Mouse (Mus musculus) right cerebral cortex, postnatal 25 days (tissue): Measurements from ENCODE around the gene Zic2.
"Not testable (repeated sequence)": the region's sequence is repeated elsewhere in the genome, so short reads cannot be mapped to it uniquely, and the experiment has no call there.

Experiments
- DNase-seq: peaks from one replicate; pipeline ENCODE4 v3.0.0; 2022

Gene Zic2

DNA sequence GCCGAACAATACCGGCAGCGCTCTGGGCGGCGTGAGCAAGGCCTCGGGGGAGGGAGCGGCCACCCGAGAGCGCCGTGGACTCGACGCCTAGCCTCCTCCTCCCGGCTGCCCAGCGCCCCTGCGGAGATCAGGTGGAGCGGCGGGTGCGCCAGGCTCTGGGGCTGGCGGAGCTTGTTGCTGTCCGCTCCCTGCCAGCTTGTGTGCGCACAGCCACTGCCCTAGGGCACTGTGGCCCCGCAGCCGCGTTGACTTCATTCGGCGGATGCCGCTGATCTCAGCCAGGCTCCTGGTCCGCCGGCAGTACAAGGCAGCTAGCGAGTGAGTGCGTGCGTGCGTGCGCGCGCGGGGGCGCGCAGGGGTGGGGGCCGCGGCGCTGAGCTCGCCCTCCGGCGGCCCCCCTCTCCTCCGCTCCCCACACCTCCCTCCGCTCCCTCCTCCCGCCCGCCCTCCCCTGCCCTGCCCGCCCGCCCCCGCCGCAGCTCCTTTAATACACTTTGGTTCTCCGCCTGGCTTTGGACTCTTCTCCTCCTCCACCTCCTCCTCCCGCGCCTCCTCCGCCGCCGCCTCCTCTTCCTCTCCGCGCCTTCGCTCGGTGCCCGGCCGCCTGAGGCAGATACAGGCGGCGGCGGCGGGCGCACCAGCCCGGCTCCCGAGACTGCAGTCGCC is at the start of gene Zic2:
Gene Zic2, plus strand, starts transcription at position 545 of the 666 bp plus-strand sequence.
- DNase-seq: peak; percentile 60

DNA sequence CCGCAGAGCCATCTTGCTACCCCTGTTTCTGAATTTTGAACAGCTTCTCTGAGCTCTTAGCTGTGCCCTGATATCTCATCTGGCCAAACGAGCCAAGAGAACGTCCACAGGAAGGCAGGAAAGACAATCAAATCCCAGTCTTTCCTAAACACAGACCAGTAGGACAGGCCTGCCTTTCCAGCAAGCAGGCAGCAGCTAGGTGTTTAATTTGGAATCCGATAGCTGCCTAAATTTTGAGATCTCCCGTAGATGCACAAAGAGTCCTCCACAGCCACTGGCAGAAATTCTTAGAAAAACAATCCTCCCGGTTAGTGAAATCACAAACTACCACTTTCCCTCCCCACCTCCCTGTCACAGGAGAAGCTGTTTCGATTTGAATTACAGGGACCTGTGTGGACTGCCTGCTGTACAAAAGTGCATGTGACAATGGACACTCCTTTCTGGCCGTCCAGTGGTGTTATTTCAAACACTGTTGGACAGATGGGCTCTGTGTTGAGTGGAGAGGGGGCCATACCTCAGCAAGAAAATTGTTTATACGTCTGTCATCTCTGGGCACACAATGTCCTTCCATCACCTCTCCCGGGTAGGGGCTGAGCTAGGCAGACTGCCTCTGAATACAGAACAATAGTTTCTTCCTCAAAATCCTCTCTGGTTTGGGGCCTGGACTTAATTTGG is 48.6 kb upstream of the Zic2 start:
- no peak for DNase-seq

DNA sequence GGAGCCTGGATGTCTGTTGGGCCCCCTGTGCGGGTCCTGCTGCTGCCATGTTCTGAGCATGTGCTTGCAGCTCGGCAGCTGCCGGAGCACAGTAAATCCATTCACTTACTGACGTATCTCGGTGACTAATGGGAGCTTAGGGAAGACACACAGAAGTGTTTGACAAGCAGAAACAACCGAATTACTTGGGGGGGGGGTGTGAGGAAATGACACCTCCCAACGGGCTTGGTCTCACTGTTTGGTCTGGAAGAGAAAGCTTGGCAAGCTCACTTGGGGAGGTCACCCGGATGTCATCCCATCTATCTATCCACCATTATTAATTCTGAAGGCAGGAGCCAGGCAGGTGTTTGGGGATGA is 48.1 kb upstream of the Zic2 start:
- no peak for DNase-seq

DNA sequence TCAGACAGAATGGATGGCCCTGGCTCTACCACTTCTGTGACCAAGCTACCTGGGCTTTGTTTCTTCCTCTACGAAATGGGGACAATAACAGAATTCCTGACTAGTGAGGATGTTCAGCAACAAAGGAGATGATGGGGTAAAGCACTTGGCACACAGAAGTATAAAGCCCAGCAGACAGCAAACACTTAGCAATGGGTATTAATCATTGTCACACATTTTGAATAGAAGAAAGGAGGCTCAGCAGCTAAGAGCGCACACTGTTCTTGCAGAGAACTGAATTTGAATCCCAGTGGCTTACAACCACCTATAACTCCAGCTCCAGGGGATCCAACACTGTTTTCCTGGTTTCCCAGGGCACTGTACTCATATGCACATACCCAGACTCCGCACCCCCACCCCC is 47.6 kb upstream of the Zic2 start:
- DNase-seq: no peak

DNA sequence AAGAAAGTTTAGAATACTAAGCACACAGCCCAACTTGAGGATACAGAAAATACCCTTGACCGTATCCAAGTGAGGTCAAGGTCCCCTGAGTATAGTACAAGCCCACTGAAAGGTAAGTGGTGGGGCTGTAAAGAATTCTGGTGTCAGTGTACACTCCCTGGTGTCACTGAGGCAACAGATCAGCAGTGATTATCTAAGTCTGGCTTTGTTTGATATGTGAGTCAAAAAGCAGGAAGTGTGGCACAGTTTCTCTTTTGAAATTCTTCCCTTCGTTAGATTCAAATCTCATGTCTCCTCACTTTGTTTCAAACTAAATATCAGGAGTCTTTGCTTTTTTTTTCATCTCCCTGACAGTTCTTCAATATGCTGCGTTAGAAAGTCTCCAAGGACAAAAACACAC is 42.7 kb upstream of the Zic2 start:
- no peak for DNase-seq

DNA sequence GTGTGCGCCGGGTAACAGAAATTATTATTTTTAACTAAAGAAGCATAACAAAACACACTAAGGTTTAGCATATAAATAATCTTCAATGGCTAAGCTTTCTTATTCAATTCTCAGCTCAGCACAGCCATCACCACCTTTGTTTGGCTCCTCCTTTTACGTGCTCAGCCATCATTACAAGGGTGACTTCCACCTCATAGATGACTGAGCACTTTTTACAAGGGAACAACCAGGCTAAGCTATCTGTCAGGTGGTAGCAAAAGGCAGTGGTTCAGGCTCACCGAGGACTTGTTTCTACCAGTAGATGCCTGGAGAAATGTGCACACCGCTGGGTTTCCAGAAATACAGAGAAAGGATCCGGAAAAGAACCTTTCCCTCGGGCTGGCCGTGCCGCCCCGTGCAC is 41.2 kb upstream of the Zic2 start:
- DNase-seq: no peak

DNA sequence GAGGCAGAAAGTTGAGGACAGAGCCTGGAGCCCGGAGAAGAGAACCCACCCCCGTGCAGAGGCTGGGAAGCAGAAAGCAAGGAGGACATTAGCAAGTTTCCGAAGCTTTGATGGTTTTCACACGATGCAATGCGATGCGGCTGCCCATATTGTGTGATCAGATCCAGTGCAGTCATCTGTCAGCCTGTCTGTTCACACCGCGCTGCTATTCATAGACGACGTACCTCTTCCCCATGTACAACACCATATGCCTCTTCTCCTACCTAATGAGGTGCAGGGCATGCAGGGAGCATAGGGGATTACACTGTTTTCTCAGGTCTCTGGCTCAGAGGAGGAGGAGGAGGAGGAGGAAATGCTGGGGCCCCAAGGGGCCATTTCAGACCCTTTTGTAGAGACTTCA is 38.4 kb upstream of the Zic2 start:
- DNase-seq: no peak

DNA sequence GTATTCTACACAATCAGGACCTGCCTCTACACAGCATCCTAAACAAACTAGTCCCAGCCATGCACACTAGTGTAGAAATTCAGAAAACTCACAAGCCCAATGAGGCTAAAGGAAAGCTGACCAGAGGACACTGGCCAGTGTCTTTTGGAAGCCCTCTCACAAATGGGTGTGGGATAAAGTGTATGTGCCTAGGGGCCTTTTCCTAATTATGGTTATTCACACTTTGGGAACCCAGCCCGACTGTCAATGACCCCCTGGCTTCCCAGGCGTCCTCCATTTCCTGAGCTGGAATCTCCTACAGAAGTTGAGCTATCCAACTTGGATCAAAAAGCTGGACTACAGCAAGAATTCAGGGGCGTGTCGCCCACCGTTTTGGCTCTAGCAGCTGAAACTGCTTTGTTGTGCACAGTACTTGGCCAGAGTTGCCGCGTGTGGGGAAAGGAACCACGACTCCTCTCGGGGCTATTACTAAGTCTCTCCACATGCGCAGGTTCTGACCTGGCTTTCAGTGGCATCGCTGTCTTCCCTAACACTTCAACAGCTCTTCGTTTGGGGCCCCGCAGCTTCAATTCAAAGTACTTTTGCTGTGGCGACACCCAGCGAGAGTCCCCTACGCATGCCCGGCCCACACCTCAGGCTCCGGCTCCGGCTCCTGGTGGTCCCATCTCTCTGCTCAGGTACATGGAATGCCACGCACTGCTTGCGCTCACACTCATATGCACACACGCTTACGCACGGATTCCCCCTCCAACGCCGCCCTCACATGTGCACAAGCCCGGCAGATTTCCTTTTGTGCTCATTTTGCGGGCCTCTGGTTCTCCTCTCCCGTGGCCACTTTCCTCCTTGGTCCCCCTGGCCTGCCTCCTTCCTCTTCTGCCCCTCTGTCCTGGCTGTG is 25.4 kb upstream of the Zic2 start:
- DNase-seq: peak; percentile 20

DNA sequence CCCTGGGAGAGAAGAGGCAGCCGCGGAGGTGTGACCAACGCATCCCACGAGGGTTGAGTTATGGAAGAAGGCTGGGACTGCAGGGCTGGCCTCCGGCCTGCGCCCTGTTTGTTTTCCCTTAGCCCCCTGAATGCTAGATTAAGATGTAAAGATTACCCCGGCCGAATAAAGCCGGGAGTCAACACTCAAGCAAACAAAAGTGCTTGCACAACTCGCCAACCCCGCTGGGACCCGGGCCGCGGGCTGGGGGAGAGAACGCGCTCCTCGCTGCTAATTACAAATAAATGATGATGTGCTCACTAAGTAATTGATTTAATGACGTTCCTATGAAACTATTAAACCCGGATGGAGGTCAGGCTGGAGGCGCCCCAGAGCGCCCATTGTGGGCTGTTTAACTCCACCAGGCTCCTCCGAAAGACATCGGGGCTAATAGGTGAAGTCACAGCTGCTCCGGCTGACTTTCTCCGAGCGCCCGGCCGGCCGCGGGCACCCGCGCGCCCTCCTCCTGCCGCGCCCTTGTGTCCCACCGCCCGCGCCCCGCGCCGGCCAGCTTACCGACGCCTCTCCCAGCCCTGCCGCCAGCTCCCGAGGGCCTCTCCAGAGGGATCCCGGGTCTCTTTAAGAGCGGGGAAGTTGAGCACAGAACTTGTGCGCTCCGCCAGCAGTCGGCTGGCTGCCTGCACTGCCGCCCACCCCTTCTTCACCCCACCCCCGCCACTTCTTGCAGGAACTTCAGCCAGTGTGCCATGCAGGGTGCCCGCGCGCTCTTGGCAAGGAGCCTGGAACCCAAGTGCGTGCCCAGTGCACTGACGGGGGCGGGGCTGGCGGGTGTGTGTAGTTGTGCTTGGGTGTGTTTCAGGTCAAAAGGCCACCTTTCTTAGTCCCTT is 24.5 kb upstream of the Zic2 start, which contains the start of gene Gm5089:
Gene Gm5089, minus strand, starts transcription at position 620 of the 887 bp plus-strand sequence.
- peak; percentile 29 for DNase-seq

DNA sequence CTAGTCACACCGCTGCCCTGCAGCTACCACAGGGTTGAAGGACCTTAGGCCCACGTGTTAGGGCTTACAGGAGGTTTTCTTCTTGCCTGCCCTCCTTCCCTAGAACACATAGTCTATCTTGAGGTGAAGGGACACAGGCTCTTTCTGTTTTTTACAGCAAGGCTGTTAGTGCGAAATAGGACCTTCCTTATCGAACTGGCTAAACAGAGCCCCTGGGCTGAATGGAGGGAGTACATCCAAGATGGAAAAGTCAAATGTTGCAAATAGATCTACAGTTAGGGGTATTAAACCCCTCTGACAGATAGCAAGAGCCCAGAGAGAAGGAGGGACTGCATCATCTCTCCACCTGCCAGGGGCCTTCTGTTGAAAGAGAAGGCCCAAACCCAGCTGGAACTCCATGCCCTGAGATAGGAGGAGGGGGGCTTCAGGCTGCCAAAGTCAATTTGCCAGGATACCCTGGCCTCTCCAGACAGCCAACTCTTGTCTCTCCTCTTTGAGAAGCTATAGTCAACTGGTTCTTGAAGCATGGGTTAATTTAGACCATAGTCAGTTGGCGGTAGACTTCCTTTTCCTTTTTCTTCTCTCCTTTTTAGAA is 23.6 kb upstream of the Zic2 start:
- no peak for DNase-seq

DNA sequence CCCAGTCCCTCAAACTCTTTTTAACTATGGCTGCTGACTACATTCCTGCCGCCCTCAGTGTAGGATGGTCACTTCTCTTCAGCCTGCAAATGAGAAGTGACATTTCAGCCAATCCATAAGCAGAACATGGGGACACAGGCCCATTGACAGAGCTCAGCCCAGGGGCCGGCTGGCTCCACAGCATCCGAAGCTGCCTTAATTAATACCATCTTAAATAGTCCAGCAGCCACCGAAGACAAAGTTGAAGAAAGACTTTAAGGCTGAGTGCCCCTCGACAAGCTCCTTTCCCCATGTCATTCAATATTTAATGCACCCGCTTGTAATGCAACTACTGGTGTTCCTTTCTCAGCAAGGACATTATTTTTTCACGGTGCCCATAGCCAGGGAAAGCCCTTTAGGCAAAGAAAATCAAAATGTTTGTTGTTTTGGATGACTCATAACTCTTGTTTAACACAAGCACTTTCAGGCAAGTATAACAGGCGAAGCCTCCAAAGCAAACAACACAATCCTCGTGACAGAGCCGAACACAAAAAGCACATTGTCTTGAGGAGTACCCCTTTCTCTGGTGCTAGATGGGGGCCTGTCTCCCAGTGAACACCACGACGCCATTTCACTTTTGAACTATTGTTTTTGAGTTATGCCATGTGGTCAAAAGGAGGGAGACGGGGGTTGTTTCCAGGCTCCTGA is 22.4 kb upstream of the Zic2 start:
- DNase-seq: no peak

DNA sequence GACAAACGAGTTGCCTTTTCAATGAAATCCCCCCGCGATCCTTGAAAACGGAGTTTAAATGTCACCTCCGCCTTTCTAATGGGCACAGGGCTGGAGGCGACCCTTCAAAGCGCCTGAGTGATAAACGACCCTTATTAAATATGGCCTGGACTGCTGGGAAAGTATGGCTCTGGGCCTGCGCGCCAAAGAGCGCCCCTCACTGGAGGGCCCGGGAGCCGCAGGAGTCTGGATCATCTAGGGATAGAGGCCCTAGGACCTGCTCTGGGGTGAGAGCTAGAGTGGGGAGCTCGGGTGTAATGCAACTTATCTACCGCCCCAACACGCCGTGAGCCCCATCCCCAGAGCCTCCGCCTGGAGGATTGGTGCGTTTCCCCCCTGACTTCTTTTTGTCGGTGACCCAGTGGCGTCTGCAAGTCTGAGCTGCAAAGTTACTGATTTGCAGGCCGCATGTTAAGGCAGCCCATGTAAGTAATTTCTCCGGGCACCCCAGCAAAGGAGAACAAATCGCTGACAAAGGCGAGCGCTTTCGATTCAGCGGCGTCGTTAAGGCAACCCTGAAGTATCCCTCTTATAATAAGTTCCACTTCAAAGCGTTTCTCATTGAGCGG is 21.7 kb upstream of the Zic2 start:
- peak; percentile 40 for DNase-seq

DNA sequence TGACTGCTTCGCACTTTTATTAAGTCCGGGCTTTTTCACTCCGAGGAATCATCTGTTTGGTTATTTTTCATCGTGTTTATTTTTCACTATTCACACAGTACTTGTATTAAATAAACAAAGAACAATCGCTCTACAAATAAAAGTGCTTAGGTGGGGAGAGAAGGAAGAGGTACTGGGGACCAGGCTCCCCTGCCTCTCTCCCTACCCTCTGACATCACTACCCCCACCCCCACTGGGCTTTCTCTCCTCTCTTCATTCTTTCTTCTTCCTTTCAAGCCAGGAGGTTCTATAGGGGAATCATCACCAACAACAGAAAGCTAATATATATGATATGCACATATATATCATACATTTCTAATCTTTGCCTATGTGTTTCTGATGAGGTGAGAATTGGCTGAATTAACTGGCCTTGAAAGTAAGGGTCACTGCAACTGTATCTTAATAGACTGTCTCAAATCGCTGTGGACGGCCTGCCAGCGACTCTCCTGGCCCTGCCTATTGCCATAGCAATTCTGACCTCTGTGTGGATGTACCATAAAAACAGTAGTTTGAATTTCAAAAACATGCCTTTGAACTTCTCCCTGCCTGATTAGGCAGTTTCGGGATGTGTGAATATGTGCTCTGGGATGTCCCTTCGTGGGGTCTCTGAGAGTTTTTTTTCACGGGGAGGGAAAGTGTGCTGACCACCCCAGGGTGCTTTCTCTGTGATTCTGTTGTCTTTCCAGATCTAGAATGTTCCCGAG is 21.1 kb upstream of the Zic2 start:
- no peak for DNase-seq

DNA sequence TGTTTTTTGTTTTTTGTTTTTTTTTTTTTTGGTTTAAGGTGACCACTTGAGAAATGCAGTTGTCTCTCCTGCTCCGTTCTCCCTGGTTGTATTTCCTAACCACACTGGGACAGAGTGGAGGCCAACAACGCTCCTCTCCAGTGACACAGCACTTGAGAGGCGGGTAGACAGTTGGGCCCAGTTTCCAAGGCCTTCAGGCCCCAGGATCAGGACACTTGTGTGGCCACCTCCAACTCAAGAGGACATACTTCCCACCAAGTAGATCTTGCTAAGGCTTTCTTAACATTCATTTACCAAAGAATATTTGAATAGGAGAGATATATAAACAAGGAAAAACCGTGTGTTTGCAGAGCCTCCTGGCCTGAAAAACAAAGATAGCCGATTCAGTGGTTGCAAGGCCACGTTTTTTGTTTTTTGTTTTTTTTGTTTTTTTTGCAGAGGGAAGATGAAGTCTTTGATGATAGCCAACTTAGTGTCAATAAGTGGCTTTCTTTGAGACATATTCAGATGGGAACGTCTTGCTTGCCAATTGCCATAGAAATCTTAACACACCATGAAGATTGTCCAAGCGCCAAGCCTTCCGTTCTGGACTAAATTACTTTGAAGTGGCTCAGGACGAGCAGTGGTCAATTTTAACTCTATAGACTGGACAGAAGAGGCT is 20.2 kb upstream of the Zic2 start:
- no peak for DNase-seq

DNA sequence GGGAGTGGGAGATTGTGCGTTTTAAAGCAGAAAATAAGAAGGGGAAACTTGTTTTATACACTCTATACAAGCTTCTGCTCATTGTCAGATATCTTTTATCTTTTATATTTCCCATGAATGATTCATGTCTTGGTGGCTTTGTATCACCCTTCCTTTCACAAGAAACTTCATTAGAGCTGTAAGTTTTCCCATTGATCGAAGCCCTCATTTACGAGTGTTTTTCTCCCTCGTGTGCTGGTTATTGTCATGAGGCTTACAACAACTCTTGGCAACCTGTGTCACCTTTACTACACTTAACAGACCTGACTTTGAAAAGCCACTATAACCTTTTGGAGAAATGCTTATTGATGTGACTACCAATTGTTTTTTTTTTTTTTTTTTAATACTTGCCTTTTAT is 19.7 kb upstream of the Zic2 start:
- no peak for DNase-seq

DNA sequence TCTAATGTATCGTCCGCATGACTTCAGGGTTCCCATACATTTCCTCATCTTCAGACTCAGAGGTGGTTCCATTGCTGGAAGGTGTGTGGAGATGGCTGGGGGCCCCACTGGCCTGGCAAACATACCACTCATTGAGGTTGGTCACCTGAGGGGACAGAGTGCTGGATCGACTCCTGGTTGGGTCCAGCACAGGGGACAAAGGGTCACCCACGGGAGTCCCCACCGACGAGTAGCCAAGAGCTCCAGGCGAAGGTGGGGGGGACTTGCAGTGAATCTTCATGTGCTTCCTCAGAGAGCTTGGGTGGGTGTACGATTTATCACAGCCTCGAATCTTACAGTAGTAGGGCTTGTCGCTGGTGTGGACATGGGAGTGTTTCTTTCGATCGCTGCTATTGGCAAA is 15.9 kb upstream of the Zic2 start:
- DNase-seq: not testable (repeated sequence)

DNA sequence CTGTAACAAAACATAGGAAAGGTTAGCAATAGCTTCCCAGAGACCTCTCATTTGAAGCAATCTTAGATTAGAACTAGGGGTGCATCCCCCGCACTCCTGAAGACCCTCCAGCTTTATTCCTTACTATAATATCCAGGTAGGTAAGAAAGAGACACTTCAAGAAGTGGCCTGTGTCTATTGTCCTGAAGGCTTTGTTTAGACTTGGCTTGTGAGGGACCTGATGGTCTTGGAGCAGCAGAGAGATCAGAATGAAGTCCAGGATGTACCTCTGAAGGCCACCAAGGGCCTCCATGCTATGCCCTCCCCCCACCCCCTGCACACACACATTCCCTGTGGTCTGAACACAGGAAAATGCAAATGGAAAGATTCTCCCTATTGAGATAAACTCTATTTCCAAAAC is 15.5 kb upstream of the Zic2 start:
- no peak for DNase-seq

DNA sequence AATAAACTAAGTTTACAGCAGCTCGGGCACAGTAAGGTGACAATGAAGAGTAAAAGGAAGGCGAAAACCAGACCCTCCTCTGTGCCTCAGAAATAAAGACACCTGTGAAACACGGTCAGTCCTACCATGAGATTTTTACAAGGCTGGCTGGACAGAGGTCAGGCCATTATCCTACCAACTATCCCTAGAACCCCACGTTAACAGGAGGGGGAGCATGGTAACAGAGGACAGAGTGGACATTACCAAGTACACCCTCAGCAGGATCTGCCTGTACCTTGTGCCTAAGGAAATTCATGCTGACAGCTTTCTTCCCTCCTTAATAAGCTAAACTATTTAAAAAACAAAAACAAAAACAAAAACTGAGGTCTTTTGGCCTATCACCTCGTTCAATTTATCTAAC is 15.0 kb upstream of the Zic2 start:
- DNase-seq: no peak

DNA sequence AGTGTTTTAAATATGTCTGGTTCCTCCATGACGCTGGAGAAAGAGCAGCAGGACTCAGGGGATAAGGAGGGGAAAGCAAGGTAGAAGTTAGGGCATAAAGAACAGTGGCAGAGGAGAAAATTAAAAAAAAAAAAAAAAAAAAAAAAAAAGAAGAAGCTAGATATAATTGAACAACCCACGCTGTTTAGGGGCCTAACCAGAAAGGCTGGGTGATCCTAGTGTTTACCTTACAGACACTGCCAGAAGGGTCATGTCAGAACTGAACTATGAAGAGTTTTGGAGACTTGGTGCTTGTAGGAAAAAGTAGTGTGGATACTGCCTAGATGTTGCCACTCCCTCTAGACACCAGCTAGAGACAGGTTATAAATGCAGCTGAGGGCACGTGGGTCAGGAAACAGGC is 13.7 kb upstream of the Zic2 start:
- DNase-seq: no peak

DNA sequence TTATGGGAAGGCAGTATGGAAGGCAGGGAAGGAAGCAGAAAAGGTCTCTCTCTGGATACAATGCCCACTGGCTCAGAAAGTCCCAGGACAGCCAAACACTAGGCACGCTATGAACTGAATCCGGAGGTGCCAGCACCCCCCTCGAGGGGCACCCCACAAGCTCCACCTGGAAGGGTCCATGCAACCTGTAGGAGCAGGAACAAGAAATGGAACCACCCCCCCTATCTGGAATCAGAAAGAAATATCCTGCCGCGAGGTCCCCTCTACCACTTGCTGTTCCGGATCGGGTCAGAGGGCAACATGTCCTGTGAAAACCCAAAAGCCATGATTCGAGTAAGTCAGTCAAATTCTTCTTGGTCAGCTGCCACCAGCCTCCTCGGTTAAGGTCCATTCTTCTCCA is 13.3 kb upstream of the Zic2 start:
- no peak for DNase-seq
